Mouse (Mus musculus): ENCODE measurements around the gene Polk. TPM values are rescaled to one million over a fixed set of nuclear protein-coding genes. Genes with fewer than 3 reads are reported as not detected.

Polk gene
- 6.1 and 7.7 TPM in 2 replicates for polyA plus RNA-seq (2016; fragmentation: Nextera tagmentation; extraction: Ambion mirVana)

- H3K4me1 ChIP-seq: peaks cover 7% of the 10 kb centered on the region; the same call in 1 of the 2 replicates
- peak within 1 kb of the TSS; percentile 90 for H3K9ac ChIP-seq
- ATAC-seq (ENCODE audit: low FRiP score, low read depth): peak; percentile 98
- H3K27ac ChIP-seq: peak within 1 kb of the TSS; percentile 81
- no peaks in the 10 kb centered on the region for H3K36me3 ChIP-seq
- 1% methylated on average over 50 of the region's 50 CpGs for WGBS
- H3K4me3 ChIP-seq: peak within 1 kb of the TSS; percentile 95
- no peaks in the 10 kb centered on the region for H3K27me3 ChIP-seq (replicated peaks)
- H3K4me2 ChIP-seq (replicated peaks): peak within 1 kb of the TSS; percentile 71
- H3K9me3 ChIP-seq: no peaks in the 10 kb centered on the region
These were observed at the start of gene Polk, which contains the start of gene Col4a3bp for GRCm38 (mm10) chr13:96542081-96542889. Polk (minus strand) TSS chr13:96542579. Col4a3bp (plus strand) TSS chr13:96542618.

GRCm38 (mm10) chr13:96588642-96589041 is 46.3 kb upstream of the Polk start:
- Histone ChIP-seq H3K9me3 (no peaks in the 10 kb centered on the region), H3K27me3 (replicated peaks) (no peaks in the 10 kb centered on the region), H3K4me2 (replicated peaks) (no peak overlapping the region), H3K4me1 (no peaks in the 10 kb centered on the region), H3K9ac (no peak overlapping the region), H3K36me3 (no peaks in the 10 kb centered on the region), H3K4me3 (no peak overlapping the region), H3K27ac (no peak overlapping the region)
- no peak for ATAC-seq (ENCODE audit: low FRiP score, low read depth)
- 88% methylated on average over 1 of the region's 1 CpGs for WGBS

GRCm38 (mm10) chr13:96586540-96586939 is 44.2 kb upstream of the Polk start:
- no peaks in the 10 kb centered on the region for H3K9me3 ChIP-seq
- no peak for ATAC-seq (ENCODE audit: low FRiP score, low read depth)
- H3K4me2 ChIP-seq (replicated peaks): no peak overlapping the region
- WGBS: 98% methylated on average over 5 of the region's 5 CpGs
- H3K27me3 ChIP-seq (replicated peaks): no peaks in the 10 kb centered on the region
- H3K4me3 ChIP-seq: no peak overlapping the region
- no peaks in the 10 kb centered on the region for H3K36me3 ChIP-seq
- no peaks in the 10 kb centered on the region for H3K4me1 ChIP-seq
- H3K9ac ChIP-seq: no peak overlapping the region
- no peak overlapping the region for H3K27ac ChIP-seq

GRCm38 (mm10) chr13:96584201-96584600 is 41.8 kb upstream of the Polk start:
- Histone ChIP-seq H3K4me2 (replicated peaks) (no peak overlapping the region), H3K4me1 (no peaks in the 10 kb centered on the region), H3K4me3 (no peak overlapping the region), H3K9me3 (no peaks in the 10 kb centered on the region), H3K36me3 (no peaks in the 10 kb centered on the region), H3K27me3 (replicated peaks) (no peaks in the 10 kb centered on the region), H3K9ac (no peak overlapping the region), H3K27ac (no peak overlapping the region)
- ATAC-seq (ENCODE audit: low FRiP score, low read depth): no peak
- WGBS: 93% methylated on average over 2 of the region's 2 CpGs

- Histone ChIP-seq H3K9ac (no peak overlapping the region), H3K27me3 (replicated peaks) (no peaks in the 10 kb centered on the region), H3K9me3 (no peaks in the 10 kb centered on the region), H3K27ac (no peak overlapping the region), H3K4me1 (no peaks in the 10 kb centered on the region), H3K4me2 (replicated peaks) (no peak overlapping the region), H3K36me3 (no peaks in the 10 kb centered on the region), H3K4me3 (no peak overlapping the region)
- WGBS: 87% methylated on average over 1 of the region's 1 CpGs
- no peak for ATAC-seq (ENCODE audit: low FRiP score, low read depth)
These were observed 37.6 kb upstream of the Polk start for GRCm38 (mm10) chr13:96579979-96580378.

- 93% methylated on average over 2 of the region's 2 CpGs for WGBS
- no peak overlapping the region for H3K27ac ChIP-seq
- no peak overlapping the region for H3K4me2 ChIP-seq (replicated peaks)
- ATAC-seq (ENCODE audit: low FRiP score, low read depth): no peak
- H3K27me3 ChIP-seq (replicated peaks): no peaks in the 10 kb centered on the region
- no peak overlapping the region for H3K4me3 ChIP-seq
- H3K9me3 ChIP-seq: no peaks in the 10 kb centered on the region
- no peaks in the 10 kb centered on the region for H3K4me1 ChIP-seq
- no peaks in the 10 kb centered on the region for H3K36me3 ChIP-seq
- H3K9ac ChIP-seq: no peak overlapping the region
These were observed 36.7 kb upstream of the Polk start for GRCm38 (mm10) chr13:96579104-96579503.

GRCm38 (mm10) chr13:96574170-96574569 is 31.8 kb upstream of the Polk start:
- Histone ChIP-seq H3K4me1 (peaks cover 5% of the 10 kb centered on the region; the same call in 1 of the 2 replicates), H3K9me3 (no peaks in the 10 kb centered on the region), H3K27me3 (replicated peaks) (no peaks in the 10 kb centered on the region), H3K9ac (no peak overlapping the region), H3K4me3 (no peak overlapping the region), H3K36me3 (peaks cover 6% of the 10 kb centered on the region), H3K4me2 (replicated peaks) (no peak overlapping the region), H3K27ac (no peak overlapping the region)
- WGBS: 92% methylated on average over 2 of the region's 2 CpGs
- no peak for ATAC-seq (ENCODE audit: low FRiP score, low read depth)

- Histone ChIP-seq H3K27ac (no peak overlapping the region), H3K9me3 (no peaks in the 10 kb centered on the region), H3K4me1 (peaks cover 5% of the 10 kb centered on the region; the same call in 1 of the 2 replicates), H3K4me2 (replicated peaks) (no peak overlapping the region), H3K9ac (no peak overlapping the region), H3K27me3 (replicated peaks) (no peaks in the 10 kb centered on the region), H3K4me3 (no peak overlapping the region), H3K36me3 (peaks cover 6% of the 10 kb centered on the region)
- ATAC-seq (ENCODE audit: low FRiP score, low read depth): no peak
- WGBS: 61% methylated on average over 6 of the region's 6 CpGs
These were observed 28.6 kb upstream of the Polk start for GRCm38 (mm10) chr13:96571016-96571361.

GRCm38 (mm10) chr13:96570313-96571015 is 28.1 kb upstream of the Polk start:
- no peak overlapping the region for H3K4me2 ChIP-seq (replicated peaks)
- WGBS: 72% methylated on average over 10 of the region's 10 CpGs

GRCm38 (mm10) chr13:96567977-96568376 is 25.6 kb upstream of the Polk start:
- Histone ChIP-seq H3K4me2 (replicated peaks) (no peak overlapping the region), H3K9ac (no peak overlapping the region), H3K27ac (no peak overlapping the region), H3K36me3 (peaks cover 3% of the 10 kb centered on the region), H3K9me3 (no peaks in the 10 kb centered on the region), H3K4me3 (no peak overlapping the region), H3K27me3 (replicated peaks) (no peaks in the 10 kb centered on the region), H3K4me1 (peaks cover 5% of the 10 kb centered on the region; the same call in 1 of the 2 replicates)
- WGBS: 72% methylated on average over 6 of the region's 6 CpGs
- no peak for ATAC-seq (ENCODE audit: low FRiP score, low read depth)

More at GRCm38 (mm10) chr13:96570313-96571015, 28.1 kb upstream of the Polk start:
- no peak overlapping the region for H3K4me3 ChIP-seq
- H3K27me3 ChIP-seq (replicated peaks): no peaks in the 10 kb centered on the region
- H3K36me3 ChIP-seq: peaks cover 6% of the 10 kb centered on the region
- ATAC-seq (ENCODE audit: low FRiP score, low read depth): no peak
- H3K27ac ChIP-seq: no peak overlapping the region
- H3K9me3 ChIP-seq: no peaks in the 10 kb centered on the region
- no peak overlapping the region for H3K9ac ChIP-seq
- peaks cover 5% of the 10 kb centered on the region; the same call in 1 of the 2 replicates for H3K4me1 ChIP-seq

GRCm38 (mm10) chr13:96555099-96555498 is 12.7 kb upstream of the Polk start:
- Histone ChIP-seq H3K9me3 (no peaks in the 10 kb centered on the region), H3K4me3 (no peak overlapping the region), H3K27ac (no peak overlapping the region), H3K4me2 (replicated peaks) (no peak overlapping the region), H3K9ac (no peak overlapping the region), H3K27me3 (replicated peaks) (no peaks in the 10 kb centered on the region), H3K36me3 (no peaks in the 10 kb centered on the region), H3K4me1 (no peaks in the 10 kb centered on the region)
- ATAC-seq (ENCODE audit: low FRiP score, low read depth): no peak
- WGBS: 93% methylated on average over 3 of the region's 3 CpGs

- H3K4me1 ChIP-seq: peaks cover 7% of the 10 kb centered on the region; the same call in 1 of the 2 replicates
- H3K27me3 ChIP-seq (replicated peaks): no peaks in the 10 kb centered on the region
- 73% methylated on average over 4 of the region's 4 CpGs for WGBS
- no peak overlapping the region for H3K4me2 ChIP-seq (replicated peaks)
- no peaks in the 10 kb centered on the region for H3K9me3 ChIP-seq
- no peaks in the 10 kb centered on the region for H3K36me3 ChIP-seq
- H3K27ac ChIP-seq: no peak overlapping the region
- H3K4me3 ChIP-seq: no peak overlapping the region
- ATAC-seq (ENCODE audit: low FRiP score, low read depth): no peak
- no peak overlapping the region for H3K9ac ChIP-seq
These were observed 5.6 kb upstream of the Polk start for GRCm38 (mm10) chr13:96547941-96548340.
